Mouse (Mus musculus) midbrain, postnatal 0 days (tissue): ENCODE measurements around the gene Six3. TPM values are rescaled to one million over a fixed set of nuclear protein-coding genes. Genes with fewer than 3 reads are reported as not detected.

Experiments
- ATAC-seq: fragments of 200-750 bp; cut with Nextera tagmentation; 2 replicates; pipeline ENCODE4 v1.8.0; 2017; ENCODE audit warnings: moderate number of reproducible peaks, mild to moderate bottlenecking, moderate TSS enrichment, moderate library complexity; ENCODE audit not compliant: low FRiP score
- DNase-seq: peaks from one replicate; pipeline ENCODE4 v3.0.0-alpha.2; 2015; ENCODE audit warnings: low spot score
- H3K27ac ChIP-seq: fragments of 300-500 bp; sonication (generic); 2 replicates; pipeline ENCODE4 v1.5.1; 2014; ENCODE audit warnings: low read depth, mild to moderate bottlenecking, low read length, mixed read lengths
- H3K27me3 ChIP-seq: fragments of 300-500 bp; sonication (generic); 2 replicates; pipeline ENCODE4 v1.6.1; 2014; ENCODE audit warnings: low read length, control low read depth, mixed read lengths; ENCODE audit not compliant: insufficient read depth
- H3K36me3 ChIP-seq: fragments of 300-500 bp; sonication (generic); 2 replicates; pipeline ENCODE4 v1.6.1; 2014; ENCODE audit warnings: low read length, control low read depth, mixed read lengths; ENCODE audit not compliant: insufficient read depth
- H3K4me1 ChIP-seq: fragments of 300-500 bp; sonication (generic); 2 replicates; pipeline ENCODE4 v1.6.1; 2014; ENCODE audit warnings: mild to moderate bottlenecking, control low read depth, antibody characterized with exemption, low read length, mixed read lengths; ENCODE audit not compliant: insufficient read depth
- H3K4me2 ChIP-seq: fragments of 300-500 bp; sonication (generic); 2 replicates; pipeline ENCODE4 v1.6.1; 2014; ENCODE audit warnings: low read depth, mild to moderate bottlenecking, low read length, mixed read lengths; ENCODE audit not compliant: poor library complexity, severe bottlenecking
- H3K4me3 ChIP-seq: fragments of 300-500 bp; sonication (generic); 2 replicates; pipeline ENCODE4 v1.5.1; 2014; ENCODE audit warnings: low read depth, mild to moderate bottlenecking, low read length, moderate library complexity
- H3K9ac ChIP-seq: fragments of 300-500 bp; sonication (generic); replicated peaks from 2 replicates; pipeline ENCODE4 v1.6.1; 2014; ENCODE audit warnings: mild to moderate bottlenecking, low read length, moderate library complexity, mixed read lengths; ENCODE audit not compliant: poor library complexity, severe bottlenecking
- H3K9me3 ChIP-seq: fragments of 300-500 bp; sonication (generic); 2 replicates; pipeline ENCODE4 v1.6.1; 2016; ENCODE audit warnings: low read length, control low read depth
- CTCF ChIP-seq: IDR thresholded peaks from 2 replicates; pipeline ENCODE4 v1.5.1; 2016; ENCODE audit warnings: antibody characterized with exemption, mild to moderate bottlenecking
- WGBS: fragments of 180-500 bp; shearing (Covaris S2); extraction: QIAGEN DNeasy Blood & Tissue Kit; methylation state at CpG from one replicate; pipeline ENCODE4 v1.1.7; 2014; 5-methylcytosine and 5-hydroxymethylcytosine counted together
- polyA plus RNA-seq: library from polyadenylated mRNA; unstranded; fragments of >200 nt; fragmentation: Nextera tagmentation; extraction: Ambion mirVana; gene quantifications from 2 replicates; pipeline ENCODE4 v1.2.1, GENCODE M21; 2015
- total RNA-seq: library from RNA; depleted of rRNA; stranded (reverse); fragments of >200 nt; gene quantifications from 2 replicates; pipeline ENCODE4 v1.2.3, GENCODE M21; 2014

Six3 gene
- total and polyA plus RNA-seq, 2 experiments from 2014 or later, result 12.8 to 28.0 TPM

GRCm38 (mm10) chr17:85622493-85623157 lies 9.2 kb downstream of the Six3 start:
- TF ChIP-seq CTCF, result no peak
- Histone ChIP-seq H3K36me3 (no peaks in the 10 kb centered on the region), H3K4me2 (no peak overlapping the region), H3K9me3 (no peaks in the 10 kb centered on the region), H3K27me3 (peaks cover 67% of the 10 kb centered on the region), H3K9ac (0 out of 2 replicates have a peak overlapping the region, but pooled peaks have one; percentile 39), H3K4me1 (no peaks in the 10 kb centered on the region), H3K4me3 (peak overlapping the region; percentile 34; the same call in 1 of the 2 replicates), H3K27ac (peak overlapping the region; percentile 9; the same call in 1 of the 2 replicates)
- no peak for DNase-seq
- no peak for ATAC-seq
- 12% methylated on average over 12 of the region's 12 CpGs for WGBS

DNA sequence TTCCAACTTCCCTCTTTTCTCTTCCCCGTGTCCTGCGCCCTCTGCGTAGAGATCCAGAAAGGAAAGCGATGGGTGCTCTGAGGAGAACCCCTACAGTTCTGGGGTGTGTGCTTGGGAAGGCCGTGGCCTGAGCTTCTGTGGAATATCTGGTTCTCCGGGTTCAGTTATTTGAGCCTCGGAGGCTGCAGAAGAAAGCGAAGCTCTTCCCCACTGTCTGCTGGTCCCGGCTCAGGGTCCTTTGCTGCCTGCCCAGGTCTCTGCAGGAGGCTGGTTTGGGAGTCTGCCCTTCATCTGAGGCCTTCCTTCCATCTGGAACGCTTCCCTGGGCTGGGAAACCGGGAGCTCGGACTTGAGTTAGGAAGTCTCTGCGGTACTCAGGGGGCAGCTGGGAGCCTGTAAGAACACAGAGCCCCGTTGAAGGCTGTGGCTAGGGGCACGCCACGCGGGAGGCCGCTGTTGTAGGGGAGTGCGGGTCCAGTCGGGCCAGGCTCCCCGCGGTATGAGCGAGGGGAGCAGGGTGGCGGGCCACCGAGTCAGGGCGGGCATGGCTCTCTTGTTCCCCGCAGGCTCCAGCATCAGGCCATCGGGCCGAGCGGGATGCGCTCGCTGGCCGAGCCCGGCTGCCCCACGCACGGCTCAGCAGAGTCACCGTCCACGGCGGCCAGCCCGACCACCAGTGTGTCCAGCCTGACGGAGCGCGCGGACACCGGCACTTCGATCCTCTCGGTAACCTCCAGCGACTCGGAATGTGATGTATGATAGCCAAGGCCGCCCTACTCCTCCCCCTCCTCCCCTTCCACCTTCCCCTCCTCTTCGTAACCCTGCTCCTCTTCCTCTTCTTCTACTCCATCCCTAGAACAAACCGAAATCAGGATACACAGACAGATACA lies 10.0 kb downstream of the Six3 start:
- H3K9ac ChIP-seq, result peak overlapping the region; percentile 39; the same call in 1 of the 2 replicates
- H3K4me3 ChIP-seq, result peak overlapping the region; percentile 34
- no peaks in the 10 kb centered on the region for H3K4me1 ChIP-seq
- no peaks in the 10 kb centered on the region for H3K36me3 ChIP-seq
- ATAC-seq (no peak), DNase-seq (no peak)
- no peak for TF ChIP-seq CTCF
- peaks cover 67% of the 10 kb centered on the region for H3K27me3 ChIP-seq
- H3K27ac ChIP-seq, result 0 out of 2 replicates have a peak overlapping the region, but pooled peaks have one; percentile 32
- WGBS, result under 1% methylated on average over 51 of the region's 52 CpGs
- no peaks in the 10 kb centered on the region for H3K9me3 ChIP-seq
- 0 out of 2 replicates have a peak overlapping the region, but pooled peaks have one; percentile 6 for H3K4me2 ChIP-seq

DNA sequence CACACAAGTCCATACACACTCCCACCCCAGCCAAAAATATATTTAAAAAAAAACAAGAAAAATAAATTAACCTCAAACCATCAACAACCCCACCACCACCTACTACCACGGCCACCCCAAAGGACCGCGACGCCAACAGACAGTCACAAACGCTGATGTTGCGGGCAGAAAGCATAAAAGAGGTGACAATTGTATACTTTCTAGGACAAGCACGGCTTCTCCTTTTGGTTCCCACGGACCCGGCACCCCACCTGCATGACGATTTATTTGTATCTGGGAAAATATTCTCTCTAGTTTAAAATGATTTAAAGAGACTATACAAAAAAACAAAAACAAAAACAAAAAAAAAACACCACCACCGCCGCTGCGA lies 10.6 kb downstream of the Six3 start:
- Histone ChIP-seq H3K9me3 (no peaks in the 10 kb centered on the region), H3K4me1 (no peaks in the 10 kb centered on the region), H3K4me3 (peak overlapping the region; percentile 34), H3K27ac (0 out of 2 replicates have a peak overlapping the region, but pooled peaks have one; percentile 32), H3K4me2 (no peak overlapping the region), H3K36me3 (no peaks in the 10 kb centered on the region), H3K9ac (no peak overlapping the region), H3K27me3 (peaks cover 67% of the 10 kb centered on the region)
- ATAC-seq (no peak), DNase-seq (no peak)
- no peak for TF ChIP-seq CTCF
- WGBS, result 2% methylated on average over 13 of the region's 13 CpGs

DNA sequence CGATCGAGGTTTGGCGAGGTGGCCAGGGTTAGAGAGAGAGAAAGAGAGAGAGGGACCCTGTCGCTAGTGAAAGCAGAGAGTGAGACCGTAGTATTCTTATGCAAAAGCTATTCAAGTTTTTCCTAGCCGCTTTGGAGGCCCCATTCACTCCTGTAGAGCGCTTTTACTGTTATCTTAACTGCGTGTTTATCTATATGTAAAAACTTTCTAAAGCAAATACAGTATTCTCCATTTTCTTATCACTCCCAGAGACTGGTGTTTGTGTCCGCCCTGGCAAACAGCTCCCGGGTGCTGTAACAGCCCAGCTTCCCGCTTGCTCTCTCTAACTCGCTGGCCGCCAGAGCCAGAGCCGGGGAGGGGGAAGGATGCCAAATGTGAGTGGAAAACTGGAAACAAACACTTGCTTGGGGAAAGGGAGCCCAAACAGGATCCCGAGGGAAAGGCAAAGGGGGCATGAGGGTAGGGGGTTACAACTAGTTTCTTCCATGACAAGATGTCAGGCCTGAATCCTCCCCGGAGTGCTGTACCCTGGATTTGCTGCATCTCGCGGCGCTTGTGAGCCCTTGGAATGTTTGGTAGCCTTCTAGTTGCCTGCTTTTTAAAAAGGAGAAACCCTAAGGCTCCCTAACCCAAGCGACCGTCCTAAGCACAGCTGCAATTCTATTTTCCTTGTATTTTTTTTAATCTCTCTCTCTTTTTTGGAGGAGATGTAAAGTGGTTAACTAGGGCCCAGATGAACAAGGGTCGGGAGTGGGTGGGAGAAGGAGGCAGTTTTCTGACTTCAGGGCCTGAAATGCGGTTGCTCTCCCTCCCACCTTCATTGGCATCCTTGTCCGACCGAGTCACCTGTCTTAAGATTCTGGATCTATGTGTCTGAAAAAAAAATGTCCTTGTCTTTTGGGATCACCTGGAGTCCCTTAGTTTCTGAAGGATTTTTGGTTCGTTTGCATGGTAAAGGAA lies 11.9 kb downstream of the Six3 start:
- H3K27me3 ChIP-seq, result peaks cover 69% of the 10 kb centered on the region
- WGBS, result 5% methylated on average over 26 of the region's 26 CpGs
- H3K4me3 ChIP-seq, result peak overlapping the region; percentile 21
- no peak for ATAC-seq
- H3K9ac ChIP-seq, result no peak overlapping the region
- DNase-seq, result no peak
- TF ChIP-seq CTCF, result no peak
- H3K36me3 ChIP-seq, result no peaks in the 10 kb centered on the region
- no peaks in the 10 kb centered on the region for H3K4me1 ChIP-seq
- H3K9me3 ChIP-seq, result no peaks in the 10 kb centered on the region
- peak overlapping the region; percentile 20 for H3K4me2 ChIP-seq
- no peak overlapping the region for H3K27ac ChIP-seq

GRCm38 (mm10) chr17:85626091-85626860 lies 12.9 kb downstream of the Six3 start:
- peak overlapping the region; percentile 20 for H3K4me2 ChIP-seq
- no peaks in the 10 kb centered on the region for H3K4me1 ChIP-seq
- WGBS, result 12% methylated on average over 14 of the region's 14 CpGs
- H3K27ac ChIP-seq, result no peak overlapping the region
- peak overlapping the region; percentile 21; the same call in 1 of the 2 replicates for H3K4me3 ChIP-seq
- H3K9ac ChIP-seq, result no peak overlapping the region; the same call in 1 of the 2 replicates
- ATAC-seq (no peak), DNase-seq (no peak)
- TF ChIP-seq CTCF, result no peak
- H3K27me3 ChIP-seq, result peaks cover 72% of the 10 kb centered on the region
- H3K36me3 ChIP-seq, result no peaks in the 10 kb centered on the region
- no peaks in the 10 kb centered on the region for H3K9me3 ChIP-seq
